Mouse (Mus musculus) limb, embryonic 14.5 days (tissue): Measurements from ENCODE around the gene Dnaic2. TPM values are rescaled to one million over a fixed set of nuclear protein-coding genes. Genes with fewer than 3 reads are reported as not detected.

Experiments used
- ATAC-seq: fragments of 200-750 bp; cut with Nextera tagmentation; 2 replicates; pipeline ENCODE4 v1.8.0; 2017; ENCODE audit warnings: low read depth, moderate number of reproducible peaks, moderate TSS enrichment; ENCODE audit not compliant: low FRiP score
- DNase-seq: peaks from one replicate; pipeline ENCODE4 v3.0.0-alpha.2; 2015; ENCODE audit warnings: low spot score
- H3K27ac ChIP-seq: fragments of 300-500 bp; sonication (generic); replicated peaks from 2 replicates; pipeline ENCODE4 v1.5.1; 2014; ENCODE audit warnings: low read depth, mild to moderate bottlenecking, low read length, moderate library complexity, mixed read lengths
- H3K27me3 ChIP-seq: fragments of 300-500 bp; sonication (generic); 2 replicates; pipeline ENCODE4 v1.6.1; 2014; ENCODE audit warnings: low read length, mixed read lengths; ENCODE audit not compliant: control insufficient read depth, insufficient read depth
- H3K36me3 ChIP-seq: fragments of 300-500 bp; sonication (generic); 2 replicates; pipeline ENCODE4 v1.6.1; 2014; ENCODE audit warnings: mild to moderate bottlenecking, low read length, moderate library complexity, mixed read lengths; ENCODE audit not compliant: control insufficient read depth, insufficient read depth
- H3K4me1 ChIP-seq: fragments of 300-500 bp; sonication (generic); 2 replicates; pipeline ENCODE4 v1.6.1; 2014; ENCODE audit warnings: antibody characterized with exemption, low read length, mixed read lengths; ENCODE audit not compliant: control insufficient read depth, insufficient read depth
- H3K4me2 ChIP-seq: fragments of 300-500 bp; sonication (generic); replicated peaks from 2 replicates; pipeline ENCODE4 v1.6.1; 2014; ENCODE audit warnings: low read depth, mild to moderate bottlenecking, low read length, moderate library complexity; ENCODE audit not compliant: severe bottlenecking
- H3K4me3 ChIP-seq: fragments of 300-500 bp; sonication (generic); replicated peaks from 2 replicates; pipeline ENCODE4 v1.5.1; 2014; ENCODE audit warnings: low read length
- H3K9ac ChIP-seq: fragments of 300-500 bp; sonication (generic); 2 replicates; pipeline ENCODE4 v1.6.1; 2014; ENCODE audit warnings: mild to moderate bottlenecking, low read depth, low read length, moderate library complexity; ENCODE audit not compliant: severe bottlenecking
- H3K9me3 ChIP-seq: fragments of 300-500 bp; sonication (generic); 2 replicates; pipeline ENCODE4 v1.6.1; 2016; ENCODE audit warnings: low read length; ENCODE audit not compliant: control insufficient read depth
- POLR2A ChIP-seq: fragments of 200-500 bp; IDR thresholded peaks from 2 replicates; pipeline ENCODE4 v1.8.0; 2012; ENCODE audit warnings: inconsistent platforms, mild to moderate bottlenecking, moderate library complexity, borderline replicate concordance; ENCODE audit not compliant: insufficient read depth, insufficient read length; ENCODE audit errors: extremely low read depth
- WGBS: fragments of 180-500 bp; shearing (Covaris S2); extraction: QIAGEN DNeasy Blood & Tissue Kit; methylation state at CpG from one replicate; pipeline ENCODE4 v1.1.7; 2014; 5-methylcytosine and 5-hydroxymethylcytosine counted together
- polyA plus RNA-seq, 2 experiments: library from polyadenylated mRNA; depleted of rRNA in 1 of 2; stranded (reverse) in 1 of 2; unstranded in 1 of 2; fragments of >200 nt; fragmentation: Nextera tagmentation in 1 of 2; extraction: Ambion mirVana in 1 of 2; gene quantifications; 2 replicates each; pipeline versions ENCODE4 v1.2.1 to v1.2.3; 2012 to 2014

Gene Dnaic2
- polyA plus RNA-seq, 2 experiments = 0.55 to 1.6 TPM

- H3K9ac ChIP-seq = no peak overlapping the region
- H3K36me3 ChIP-seq = no peaks in the 10 kb centered on the region
- WGBS = 91% methylated on average over 10 of the region's 10 CpGs
- H3K4me3 ChIP-seq = no peak overlapping the region
- H3K27ac ChIP-seq = no peak overlapping the region
- no peak for ATAC-seq
- H3K9me3 ChIP-seq = no peaks in the 10 kb centered on the region
- no peak overlapping the region for H3K4me2 ChIP-seq
- TF ChIP-seq POLR2A = no peak
- no peaks in the 10 kb centered on the region for H3K27me3 ChIP-seq
- H3K4me1 ChIP-seq = peaks cover 12% of the 10 kb centered on the region
- no peak for DNase-seq
Observed at GRCm38 (mm10) chr11:114683029-114683721, 44.0 kb upstream of the Dnaic2 start.

DNA sequence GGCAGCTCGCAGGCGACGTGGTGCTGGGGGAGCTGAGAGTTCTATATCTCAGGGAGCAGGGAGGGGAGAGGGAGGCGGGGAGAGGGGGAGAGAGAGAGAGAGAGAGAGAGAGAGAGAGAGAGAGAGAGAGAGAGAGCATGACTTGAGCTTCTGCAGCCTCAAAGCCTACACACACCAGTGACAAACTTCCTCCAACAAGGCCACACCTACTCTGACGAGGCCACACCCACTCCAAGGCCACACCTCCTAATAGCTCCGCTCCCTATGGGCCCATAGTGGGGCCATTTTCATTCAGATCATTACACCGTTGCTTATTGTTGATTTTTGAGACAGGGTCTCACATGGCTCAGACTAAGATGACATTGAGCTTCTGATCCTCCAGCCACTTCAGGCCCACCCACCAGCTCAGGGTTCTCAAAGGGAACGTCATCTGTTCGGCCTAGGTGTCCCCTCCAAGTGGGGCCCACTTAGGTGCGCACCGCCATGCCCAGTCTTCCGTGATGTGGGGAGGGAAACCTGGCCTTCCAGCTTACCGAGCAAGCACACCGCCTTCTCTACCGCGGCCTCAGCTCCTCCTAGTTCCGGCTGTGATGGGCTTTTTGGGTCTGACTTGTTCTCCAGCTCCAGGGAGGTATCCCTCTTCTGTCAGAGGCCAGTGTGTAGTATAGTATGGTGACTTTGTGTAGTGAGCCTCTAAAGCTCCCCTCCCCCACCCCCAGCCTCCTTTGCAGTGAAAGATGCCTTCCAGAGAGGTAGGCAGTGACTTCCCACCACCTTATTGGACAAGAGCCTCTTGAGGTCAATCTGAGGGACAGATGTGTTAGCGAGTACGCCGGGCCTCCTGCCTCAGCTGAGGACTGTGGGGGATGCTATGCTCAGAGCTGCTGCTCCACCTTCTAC lies 43.2 kb upstream of the Dnaic2 start:
- Histone ChIP-seq H3K9ac (no peak overlapping the region), H3K36me3 (no peaks in the 10 kb centered on the region), H3K4me1 (peaks cover 12% of the 10 kb centered on the region), H3K27me3 (no peaks in the 10 kb centered on the region), H3K4me2 (no peak overlapping the region), H3K4me3 (no peak overlapping the region), H3K9me3 (no peaks in the 10 kb centered on the region), H3K27ac (no peak overlapping the region)
- no peak for TF ChIP-seq POLR2A
- ATAC-seq (no peak), DNase-seq (no peak)
- 64% methylated on average over 20 of the region's 20 CpGs for WGBS

GRCm38 (mm10) chr11:114684627-114685373 lies 42.4 kb upstream of the Dnaic2 start:
- Histone ChIP-seq H3K36me3 (0 out of 2 replicates have a peak, but pooled peaks cover under 1% of the 10 kb centered on the region), H3K4me1 (peaks cover 8% of the 10 kb centered on the region), H3K4me3 (no peak overlapping the region), H3K4me2 (no peak overlapping the region), H3K9ac (no peak overlapping the region), H3K9me3 (no peaks in the 10 kb centered on the region), H3K27ac (no peak overlapping the region), H3K27me3 (no peaks in the 10 kb centered on the region)
- no peak for ATAC-seq
- TF ChIP-seq POLR2A = no peak
- DNase-seq = no peak
- WGBS = 51% methylated on average over 14 of the region's 14 CpGs

DNA sequence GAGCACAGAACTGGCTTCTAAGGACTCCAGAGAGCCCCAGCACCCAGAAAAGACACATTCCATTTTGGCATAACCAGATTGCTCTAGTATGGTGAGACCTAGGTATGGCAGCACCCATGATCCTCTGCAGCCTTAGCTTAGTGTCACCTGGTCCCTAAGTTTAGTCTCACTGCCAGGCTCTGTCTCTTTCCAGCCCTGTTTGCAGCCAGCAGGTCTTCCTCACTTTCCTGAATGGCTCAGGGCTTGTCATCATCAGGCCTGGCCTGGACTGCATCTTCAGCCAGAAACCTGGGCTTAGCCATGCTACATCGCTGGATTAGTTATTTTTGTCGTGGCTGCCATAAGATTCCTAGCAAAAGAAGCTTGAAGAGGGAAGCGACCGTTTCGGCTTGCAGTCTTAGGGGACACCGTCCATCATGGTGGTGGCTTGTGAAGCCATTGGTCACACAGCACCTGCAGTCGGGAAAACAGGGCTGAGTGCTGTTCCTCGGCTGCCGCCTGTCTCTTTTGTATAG lies 41.6 kb upstream of the Dnaic2 start:
- Histone ChIP-seq H3K9ac (no peak overlapping the region), H3K27ac (no peak overlapping the region), H3K36me3 (peaks cover 3% of the 10 kb centered on the region), H3K4me3 (no peak overlapping the region), H3K4me2 (no peak overlapping the region), H3K9me3 (no peaks in the 10 kb centered on the region), H3K27me3 (no peaks in the 10 kb centered on the region), H3K4me1 (peaks cover 8% of the 10 kb centered on the region)
- DNase-seq (no peak), ATAC-seq (no peak)
- TF ChIP-seq POLR2A = no peak
- 77% methylated on average over 9 of the region's 9 CpGs for WGBS
